Mouse (Mus musculus): Measurements from ENCODE around the gene Pdx1.

- no peak for TF ChIP-seq MYB (IDR thresholded peaks at IDR 0.05; ENCODE audit: low read depth, low read length)
- no peak for TF ChIP-seq POLR2A (IDR thresholded peaks at IDR 0.05; ENCODE audit: control insufficient read depth in 1 of 2, insufficient read depth in 1 of 2, low read depth in 1 of 2, low read length in 2 of 2, poor library complexity in 1 of 2)
- no peak for TF ChIP-seq CTCF (IDR thresholded peaks at IDR 0.05 in 2 of 3, conservative IDR thresholded peaks at IDR 0.05 in 1 of 3; ENCODE audit: control insufficient read depth in 1 of 3, insufficient read depth in 1 of 3, low read depth in 2 of 3, low read length in 3 of 3, poor library complexity in 1 of 3, severe bottlenecking in 1 of 3)
- TF ChIP-seq GATA1 (IDR thresholded peaks at IDR 0.05; ENCODE audit: low read depth, low read length), result no peak
These were observed 4.7 kb downstream of the Pdx1 start for GRCm38 (mm10) chr5:147274174-147275141.

Data from MEL (cell line).